Mouse (Mus musculus): ENCODE data around the gene Rccd1. TPM values are rescaled to one million over a fixed set of nuclear protein-coding genes. Genes with fewer than 3 reads are reported as not detected.

The Rccd1 gene
- polyA plus RNA-seq (2015; fragmentation: Nextera tagmentation; extraction: Ambion mirVana), result 2.8 and 3.1 TPM in 2 replicates

DNA sequence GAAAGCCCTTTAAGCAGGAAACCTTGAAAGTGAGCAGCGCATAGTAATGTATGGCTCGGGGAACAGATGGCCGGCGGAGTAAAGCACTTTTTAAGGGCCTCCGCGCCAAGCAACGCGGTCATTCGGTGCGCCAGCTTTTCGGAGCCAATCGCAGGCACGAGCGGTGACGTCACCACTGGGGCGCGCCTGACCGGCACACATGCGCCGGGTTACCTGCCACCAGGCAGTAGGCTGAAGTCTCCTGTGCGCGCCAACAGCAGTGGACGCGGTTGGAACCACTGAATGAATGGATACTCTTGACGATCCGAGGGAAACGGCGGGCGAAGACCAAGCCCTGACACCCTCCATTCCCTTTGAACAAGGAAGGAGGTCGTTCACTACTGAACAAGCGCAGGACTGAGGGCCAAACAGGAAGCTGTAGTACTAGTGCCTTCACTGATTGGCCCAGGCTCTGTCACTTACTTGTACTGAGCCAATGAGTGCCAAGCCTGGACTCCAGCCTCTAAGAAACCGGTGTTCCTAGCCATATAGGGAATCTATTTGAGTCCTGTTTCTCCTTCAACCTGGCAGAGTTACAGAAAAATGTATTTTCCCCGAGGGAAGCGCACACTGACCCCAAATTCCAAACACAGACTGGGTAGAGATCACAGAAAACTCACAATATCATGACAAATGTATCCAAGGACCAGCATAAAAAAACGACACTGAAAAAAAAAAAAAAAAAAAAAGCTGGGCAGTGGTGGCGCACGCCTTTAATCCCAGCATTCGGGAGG, at the start of gene Rccd1:
TSS of gene Rccd1 (minus strand) at position 412 of the 773 bp plus-strand sequence.
- Histone ChIP-seq H3K36me3 (replicated peaks) (peaks cover 43% of the 10 kb centered on the region), H3K9me3 (replicated peaks) (no peaks in the 10 kb centered on the region), H3K4me1 (replicated peaks) (peaks cover 22% of the 10 kb centered on the region), H3K4me2 (peak within 1 kb of the TSS; percentile 88), H3K4me3 (replicated peaks) (peak within 1 kb of the TSS; percentile 75), H3K27me3 (no peaks in the 10 kb centered on the region), H3K9ac (peak within 1 kb of the TSS; percentile 67), H3K27ac (replicated peaks) (peak within 1 kb of the TSS; percentile 81)
- WGBS (ENCODE audit: insufficient replicate concordance), result 2% methylated on average over 38 of the region's 38 CpGs
- peak; percentile 99 for ATAC-seq (ENCODE audit: insufficient read depth)

- H3K27me3 ChIP-seq, result peaks cover 42% of the 10 kb centered on the region
- no peaks in the 10 kb centered on the region for H3K9me3 ChIP-seq (replicated peaks)
- no peak overlapping the region for H3K9ac ChIP-seq
- no peak overlapping the region for H3K27ac ChIP-seq (replicated peaks)
- H3K36me3 ChIP-seq (replicated peaks), result 0 out of 2 replicates have a peak, but pooled peaks cover 10% of the 10 kb centered on the region
- H3K4me3 ChIP-seq (replicated peaks), result no peak overlapping the region
- 68% methylated on average over 12 of the region's 12 CpGs for WGBS (ENCODE audit: insufficient replicate concordance)
- H3K4me2 ChIP-seq, result no peak overlapping the region
- ATAC-seq (ENCODE audit: insufficient read depth), result no peak
- peaks cover 18% of the 10 kb centered on the region for H3K4me1 ChIP-seq (replicated peaks)
Measured at GRCm38 (mm10) chr7:80373850-80374249, 49.6 kb upstream of the Rccd1 start.

- peaks cover 22% of the 10 kb centered on the region for H3K4me1 ChIP-seq (replicated peaks)
- no peak overlapping the region for H3K4me2 ChIP-seq
- no peak for ATAC-seq (ENCODE audit: insufficient read depth)
- H3K27ac ChIP-seq (replicated peaks), result no peak overlapping the region
- H3K27me3 ChIP-seq, result peaks cover 45% of the 10 kb centered on the region
- H3K9ac ChIP-seq, result no peak overlapping the region
- H3K9me3 ChIP-seq (replicated peaks), result no peaks in the 10 kb centered on the region
- H3K4me3 ChIP-seq (replicated peaks), result no peak overlapping the region
- peaks cover 6% of the 10 kb centered on the region; the same call in 1 of the 2 replicates for H3K36me3 ChIP-seq (replicated peaks)
- WGBS (ENCODE audit: insufficient replicate concordance), result 53% methylated on average over 4 of the region's 4 CpGs
Measured at GRCm38 (mm10) chr7:80373352-80373751, 49.1 kb upstream of the Rccd1 start.

DNA sequence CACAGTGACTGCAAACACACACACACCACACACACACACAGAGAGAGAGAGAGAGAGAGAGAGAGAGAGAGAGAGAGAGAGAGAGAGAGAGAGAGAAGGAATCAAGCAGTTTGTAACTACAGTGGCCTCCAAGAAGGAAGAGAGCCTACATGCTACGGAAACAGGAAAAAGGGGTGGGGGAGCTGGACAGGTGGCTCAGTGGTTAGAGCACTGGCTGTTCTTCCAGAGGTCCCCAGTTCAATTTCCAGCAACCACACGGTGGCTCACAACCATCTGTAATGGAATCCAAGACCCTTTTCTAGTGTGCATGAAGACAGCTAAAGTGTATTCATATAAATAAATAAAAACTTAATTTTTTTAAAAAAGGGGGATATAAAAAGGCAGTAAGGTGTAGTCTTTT, 48.4 kb upstream of the Rccd1 start:
- Histone ChIP-seq H3K36me3 (replicated peaks) (peaks cover 8% of the 10 kb centered on the region), H3K4me3 (replicated peaks) (no peak overlapping the region), H3K27ac (replicated peaks) (no peak overlapping the region), H3K27me3 (peaks cover 47% of the 10 kb centered on the region), H3K9ac (no peak overlapping the region), H3K9me3 (replicated peaks) (no peaks in the 10 kb centered on the region), H3K4me1 (replicated peaks) (peaks cover 24% of the 10 kb centered on the region), H3K4me2 (no peak overlapping the region)
- ATAC-seq (ENCODE audit: insufficient read depth), result no peak
- 41% methylated on average over 2 of the region's 2 CpGs for WGBS (ENCODE audit: insufficient replicate concordance)

DNA sequence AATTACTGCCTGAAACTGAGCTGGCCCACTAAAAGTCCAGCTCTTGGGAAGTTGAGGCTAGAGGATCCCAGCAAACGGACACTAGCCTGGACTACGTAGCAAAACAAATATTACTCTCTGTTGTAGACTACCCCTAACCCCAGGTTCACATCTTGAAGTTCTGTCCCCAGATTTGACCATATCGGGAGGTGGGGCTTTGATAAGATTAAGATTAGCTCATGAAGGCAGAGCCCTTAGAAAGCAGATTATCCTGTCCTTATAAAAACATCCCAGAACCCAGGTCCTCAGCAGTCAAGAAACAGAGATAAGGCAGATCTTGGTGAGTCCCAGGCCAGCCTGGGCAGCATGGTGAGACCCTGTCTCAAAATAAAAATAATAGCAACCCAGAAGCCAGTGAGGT, 47.9 kb upstream of the Rccd1 start:
- no peak for ATAC-seq (ENCODE audit: insufficient read depth)
- no peak overlapping the region for H3K4me2 ChIP-seq
- 52% methylated on average over 3 of the region's 3 CpGs for WGBS (ENCODE audit: insufficient replicate concordance)

GRCm38 (mm10) chr7:80371041-80371751, 46.9 kb upstream of the Rccd1 start, which contains the start of gene Man2a2:
TSS of gene Man2a2 (minus strand) at chr7:80371375.
- Histone ChIP-seq H3K9ac (peak within 1 kb of the TSS; percentile 60), H3K27me3 (peaks cover 47% of the 10 kb centered on the region), H3K9me3 (replicated peaks) (no peaks in the 10 kb centered on the region), H3K4me3 (replicated peaks) (peak within 1 kb of the TSS; percentile 69), H3K4me1 (replicated peaks) (peaks cover 24% of the 10 kb centered on the region), H3K4me2 (peak within 1 kb of the TSS; percentile 89), H3K27ac (replicated peaks) (peak within 1 kb of the TSS; percentile 70), H3K36me3 (replicated peaks) (peaks cover 16% of the 10 kb centered on the region)
- WGBS (ENCODE audit: insufficient replicate concordance), result under 1% methylated on average over 81 of the region's 86 CpGs
- peak; percentile 56 for ATAC-seq (ENCODE audit: insufficient read depth)

More for the DNA sequence above, 47.9 kb upstream of the Rccd1 start:
- Histone ChIP-seq H3K9me3 (replicated peaks) (no peaks in the 10 kb centered on the region), H3K9ac (no peak overlapping the region), H3K36me3 (replicated peaks) (peaks cover 10% of the 10 kb centered on the region), H3K4me1 (replicated peaks) (peaks cover 24% of the 10 kb centered on the region), H3K27ac (replicated peaks) (no peak overlapping the region), H3K27me3 (peaks cover 47% of the 10 kb centered on the region), H3K4me3 (replicated peaks) (no peak overlapping the region)

GRCm38 (mm10) chr7:80370649-80371040, 46.4 kb upstream of the Rccd1 start:
- peak overlapping the region; percentile 89 for H3K4me2 ChIP-seq
- H3K27ac ChIP-seq (replicated peaks), result peak overlapping the region; percentile 70
- peaks cover 16% of the 10 kb centered on the region for H3K36me3 ChIP-seq (replicated peaks)
- peak overlapping the region; percentile 60 for H3K9ac ChIP-seq
- peak; percentile 48 for ATAC-seq (ENCODE audit: insufficient read depth)
- H3K9me3 ChIP-seq (replicated peaks), result no peaks in the 10 kb centered on the region
- H3K27me3 ChIP-seq, result peaks cover 47% of the 10 kb centered on the region
- H3K4me1 ChIP-seq (replicated peaks), result peaks cover 24% of the 10 kb centered on the region
- under 1% methylated on average over 31 of the region's 31 CpGs for WGBS (ENCODE audit: insufficient replicate concordance)
- peak overlapping the region; percentile 69 for H3K4me3 ChIP-seq (replicated peaks)

GRCm38 (mm10) chr7:80369967-80370431, 45.7 kb upstream of the Rccd1 start:
- Histone ChIP-seq H3K9me3 (replicated peaks) (no peaks in the 10 kb centered on the region), H3K4me3 (replicated peaks) (peak overlapping the region; percentile 69), H3K27me3 (peaks cover 47% of the 10 kb centered on the region), H3K4me1 (replicated peaks) (peaks cover 24% of the 10 kb centered on the region), H3K4me2 (peak overlapping the region; percentile 89), H3K27ac (replicated peaks) (peak overlapping the region; percentile 70; the same call in 1 of the 2 replicates), H3K9ac (peak overlapping the region; percentile 60; the same call in 1 of the 2 replicates), H3K36me3 (replicated peaks) (peaks cover 16% of the 10 kb centered on the region)
- 31% methylated on average over 4 of the region's 4 CpGs for WGBS (ENCODE audit: insufficient replicate concordance)
- no peak for ATAC-seq (ENCODE audit: insufficient read depth)

DNA sequence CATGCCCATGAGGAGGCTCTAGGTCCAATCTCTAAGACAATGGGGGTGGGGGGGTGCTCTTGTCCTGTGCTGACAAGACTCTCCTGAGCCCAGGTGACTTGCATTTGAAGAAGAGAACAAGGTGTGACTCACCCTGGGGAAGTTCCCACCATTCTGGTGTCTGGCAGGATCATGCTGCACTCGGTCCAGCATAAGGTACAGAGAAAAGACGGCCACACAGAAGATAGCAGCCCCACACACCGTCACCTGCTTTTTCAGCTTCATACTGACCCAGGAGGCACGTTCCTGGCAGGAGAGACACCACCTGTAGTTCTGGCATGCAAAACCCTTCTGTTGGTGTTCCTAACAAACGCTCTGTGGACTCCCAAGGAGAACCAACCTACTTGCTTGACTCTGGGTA, 45.2 kb upstream of the Rccd1 start:
- peaks cover 24% of the 10 kb centered on the region for H3K4me1 ChIP-seq (replicated peaks)
- no peak overlapping the region for H3K4me3 ChIP-seq (replicated peaks)
- H3K27me3 ChIP-seq, result peaks cover 47% of the 10 kb centered on the region
- H3K27ac ChIP-seq (replicated peaks), result no peak overlapping the region
- peaks cover 16% of the 10 kb centered on the region for H3K36me3 ChIP-seq (replicated peaks)
- H3K9ac ChIP-seq, result no peak overlapping the region
- peak overlapping the region; percentile 89 for H3K4me2 ChIP-seq
- WGBS (ENCODE audit: insufficient replicate concordance), result 43% methylated on average over 5 of the region's 5 CpGs
- H3K9me3 ChIP-seq (replicated peaks), result no peaks in the 10 kb centered on the region
- ATAC-seq (ENCODE audit: insufficient read depth), result no peak

DNA sequence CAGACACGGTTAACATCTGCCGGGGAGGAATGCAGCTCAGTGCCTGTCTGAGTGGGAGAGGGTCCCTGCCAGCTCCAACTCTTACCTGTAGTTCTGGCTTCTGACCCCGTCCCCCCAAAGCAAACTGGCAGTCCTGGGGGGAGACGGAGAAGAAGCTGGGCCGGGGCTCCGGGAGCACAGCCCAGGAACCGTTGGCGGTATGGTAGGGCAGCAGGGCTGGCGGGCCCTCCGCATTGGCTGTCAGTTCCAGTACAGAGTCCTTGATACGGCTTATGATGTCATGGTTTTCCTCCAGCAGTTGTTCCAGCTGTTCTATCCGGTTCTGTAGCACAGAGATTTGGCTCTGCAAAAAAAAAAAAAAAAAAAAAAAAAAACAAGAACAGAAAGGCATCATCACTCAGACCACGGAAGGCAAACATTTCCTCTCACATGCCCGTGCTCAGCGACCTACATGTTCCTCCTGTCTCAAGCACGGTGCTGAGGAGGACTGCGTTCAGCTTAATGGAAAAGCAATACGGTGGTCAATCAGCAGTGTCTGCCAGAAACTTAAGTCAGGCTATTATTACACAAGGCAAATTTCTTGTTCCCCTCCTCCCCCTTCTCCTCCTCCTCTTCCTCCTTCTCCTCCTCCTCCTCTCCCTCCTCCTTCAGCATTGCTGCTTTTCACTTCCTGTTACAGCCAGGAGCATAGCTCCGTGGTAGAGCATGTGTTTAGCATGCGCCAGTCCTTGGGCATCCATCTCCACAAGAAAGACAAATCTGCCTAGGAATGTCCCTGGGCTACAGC, 44.6 kb upstream of the Rccd1 start:
- ATAC-seq (ENCODE audit: insufficient read depth), result no peak
- H3K4me2 ChIP-seq, result peak overlapping the region; percentile 89; the same call in 1 of the 2 replicates
- peaks cover 46% of the 10 kb centered on the region for H3K27me3 ChIP-seq
- H3K4me1 ChIP-seq (replicated peaks), result peaks cover 24% of the 10 kb centered on the region
- H3K9ac ChIP-seq, result no peak overlapping the region
- 58% methylated on average over 20 of the region's 20 CpGs for WGBS (ENCODE audit: insufficient replicate concordance)
- no peak overlapping the region for H3K4me3 ChIP-seq (replicated peaks)
- H3K36me3 ChIP-seq (replicated peaks), result peaks cover 22% of the 10 kb centered on the region
- no peaks in the 10 kb centered on the region for H3K9me3 ChIP-seq (replicated peaks)
- H3K27ac ChIP-seq (replicated peaks), result no peak overlapping the region

Data from liver, embryonic 15.5 days (tissue).